Mouse (Mus musculus): ENCODE measurements around the gene Rasgef1c.

DNA sequence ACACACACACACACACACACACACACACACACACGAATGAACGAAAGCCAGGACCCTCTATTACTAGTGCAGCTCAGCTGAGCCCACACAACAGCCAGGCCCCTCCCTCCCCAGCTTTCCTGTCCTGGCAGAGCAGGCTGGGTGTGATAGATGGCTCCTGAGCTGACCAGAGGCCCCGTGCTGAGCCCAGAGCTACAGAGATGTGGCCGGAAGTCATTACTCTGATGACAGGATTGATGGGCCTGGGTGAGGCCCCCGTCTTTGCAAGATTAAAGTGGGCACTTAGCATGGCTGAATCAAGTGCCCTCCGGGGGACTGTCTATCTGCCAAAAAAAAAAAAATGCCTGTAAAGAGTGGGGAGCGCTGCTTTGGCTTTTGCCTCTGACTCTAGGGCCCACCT, 30.2 kb downstream of the Rasgef1c start:
- TF ChIP-seq CTCF (IDR thresholded peaks at IDR 0.05; ENCODE audit: low read depth) (no peak), EP300 (IDR thresholded peaks at IDR 0.05; ENCODE audit: low read depth) (no peak)

Measured in liver, embryonic 14.5 days (tissue).